Mouse (Mus musculus) frontal cortex, adult 2 months (tissue): ENCODE results near the gene Mipol1. TPM values are rescaled to one million over a fixed set of nuclear protein-coding genes. Genes with fewer than 3 reads are reported as not detected.
"Not testable (repeated sequence)": the region's sequence is repeated elsewhere in the genome, so short reads cannot be mapped to it uniquely, and the experiment has no call there.

ENCODE experiments used
- DNase-seq, 2 experiments: peaks; one replicate each; pipeline ENCODE4 v3.0.0; 2022; ENCODE audit warnings: low spot score in 1 of 2; ENCODE audit errors: extremely low spot score in 1 of 2
- polyA plus RNA-seq: library from polyadenylated mRNA; depleted of rRNA; stranded (reverse); fragments of >200 nt; gene quantifications from 2 replicates; pipeline ENCODE4 v1.2.3, GENCODE M21; 2012; rRNA removed

Mipol1 gene
- 3.9 and 4.3 TPM in 2 replicates for polyA plus RNA-seq

DNA sequence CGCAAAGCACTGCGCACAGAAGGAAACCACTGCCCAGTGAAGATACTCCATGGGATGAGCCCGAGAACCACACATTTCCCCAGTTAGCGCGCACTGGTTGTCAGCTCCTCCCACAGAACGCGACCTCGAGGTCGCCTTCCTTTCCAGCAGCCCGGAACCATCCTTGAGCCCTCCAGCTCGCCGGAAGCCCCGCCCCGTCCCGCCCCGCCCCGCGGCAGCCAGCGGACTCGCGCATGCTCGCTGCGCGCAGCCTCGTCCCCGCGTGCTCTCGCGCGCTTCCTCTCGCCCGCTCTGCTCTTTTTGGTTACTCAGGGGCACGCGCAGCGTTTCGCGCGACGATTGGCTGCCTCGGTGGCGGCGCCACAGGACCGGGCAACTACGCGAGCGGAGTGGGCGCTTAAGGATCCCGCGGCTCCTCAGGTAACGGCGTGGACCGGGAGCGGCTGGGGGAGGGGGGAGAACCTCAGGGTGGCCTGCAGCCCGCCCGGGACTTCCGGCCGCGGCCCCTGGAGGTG, at the start of gene Mipol1, which contains the start of gene Prps1l3:
Gene Mipol1 (plus strand): TSS at position 236 of the 515 bp plus-strand sequence.
Gene Prps1l3 (plus strand): TSS at position 221 of the 515 bp plus-strand sequence.
- peak; percentile 76 to 89 for DNase-seq

DNA sequence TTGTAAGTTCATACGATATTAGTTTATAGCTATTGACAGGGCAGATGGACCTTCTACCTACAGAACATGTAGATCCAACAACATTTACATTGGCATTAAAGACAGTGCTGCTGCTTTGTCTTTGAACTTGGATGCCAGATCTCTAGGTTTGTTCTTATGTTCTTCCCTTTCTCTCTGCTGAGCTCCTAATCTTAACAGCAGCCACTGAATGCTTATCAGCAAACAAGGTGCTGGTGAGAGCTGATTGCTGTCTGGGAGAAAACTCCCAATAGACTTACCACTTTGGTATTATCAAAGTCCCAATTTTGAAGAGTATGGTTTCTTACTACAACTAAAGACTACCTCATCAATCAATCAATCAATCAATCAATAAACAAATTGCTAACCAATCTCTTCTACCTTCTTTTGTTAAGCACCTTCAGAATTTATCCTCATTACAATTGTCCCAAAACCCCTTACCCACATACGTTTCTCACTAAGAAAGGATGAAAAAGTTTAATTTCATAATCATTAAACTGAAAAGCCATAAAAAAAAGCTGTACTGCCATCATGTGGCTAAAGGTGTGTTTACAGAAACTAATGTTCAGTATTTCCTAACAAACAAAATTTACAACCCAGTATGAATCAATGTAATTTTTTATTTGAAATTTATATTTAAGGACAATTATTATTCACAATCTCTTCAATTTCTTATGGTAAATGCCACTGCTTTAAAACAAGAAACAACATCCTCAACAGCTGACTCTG, 45.7 kb upstream of the Mipol1 start:
- DNase-seq, result peak in 1 of 2 experiments; percentile 27

DNA sequence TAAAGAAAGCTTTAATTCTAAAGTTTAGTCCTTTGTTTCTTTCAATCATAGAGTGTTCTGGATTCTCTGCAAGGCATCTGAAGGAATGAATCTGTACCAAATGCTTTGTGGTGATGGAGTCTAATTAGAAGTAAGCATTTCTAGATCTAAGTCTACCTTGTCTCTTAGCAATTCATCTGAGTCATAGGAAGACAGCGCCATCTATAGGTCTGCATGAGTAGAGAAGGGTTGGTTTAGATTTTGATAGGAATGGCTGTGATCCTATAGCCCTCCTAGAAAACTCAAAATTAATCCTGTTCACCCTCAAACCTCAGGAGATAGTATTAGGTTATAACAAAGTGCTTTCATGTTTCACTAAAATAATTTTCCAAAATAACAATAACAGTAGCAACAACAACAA, 44.8 kb upstream of the Mipol1 start:
- peak in 1 of 2 experiments; percentile 43 for DNase-seq

DNA sequence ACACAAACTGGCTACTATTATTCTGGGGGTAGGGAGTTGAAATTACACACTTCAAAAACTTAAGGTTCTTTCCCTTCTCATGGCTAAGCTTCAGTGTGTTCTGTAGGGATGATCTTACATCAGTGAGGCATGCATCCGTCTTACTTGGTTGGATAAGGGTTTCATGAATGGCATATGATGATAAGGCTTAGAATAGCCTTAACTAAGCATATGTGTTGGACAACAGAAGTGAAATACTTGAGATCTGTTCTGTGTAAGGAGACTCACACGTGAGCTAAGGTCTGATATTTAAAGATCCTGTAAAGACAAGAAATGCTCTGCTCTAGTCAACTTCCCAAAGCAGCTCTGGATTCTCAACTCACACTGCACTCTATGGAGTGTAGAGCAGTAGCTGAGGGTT, 44.1 kb upstream of the Mipol1 start:
- DNase-seq, result no peak

DNA sequence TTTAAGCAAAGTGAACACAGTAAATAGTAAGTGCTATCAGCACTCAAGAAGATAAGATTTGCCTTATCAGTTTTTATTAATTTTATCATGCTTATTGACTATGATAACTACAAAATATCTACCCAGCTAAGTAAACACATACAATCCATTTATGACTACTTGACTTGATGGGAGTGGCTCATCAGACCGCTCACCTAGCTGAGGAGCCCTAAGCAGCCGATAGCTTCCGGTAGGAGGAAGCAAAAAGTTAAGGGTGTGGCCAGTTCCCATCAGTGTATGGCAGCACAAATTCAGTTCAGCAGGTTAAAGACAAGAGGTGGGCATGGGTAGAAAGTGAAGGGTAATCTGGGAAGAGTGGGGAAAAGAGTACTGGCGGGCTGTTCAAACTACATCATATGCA, 43.2 kb upstream of the Mipol1 start:
- no peak for DNase-seq

DNA sequence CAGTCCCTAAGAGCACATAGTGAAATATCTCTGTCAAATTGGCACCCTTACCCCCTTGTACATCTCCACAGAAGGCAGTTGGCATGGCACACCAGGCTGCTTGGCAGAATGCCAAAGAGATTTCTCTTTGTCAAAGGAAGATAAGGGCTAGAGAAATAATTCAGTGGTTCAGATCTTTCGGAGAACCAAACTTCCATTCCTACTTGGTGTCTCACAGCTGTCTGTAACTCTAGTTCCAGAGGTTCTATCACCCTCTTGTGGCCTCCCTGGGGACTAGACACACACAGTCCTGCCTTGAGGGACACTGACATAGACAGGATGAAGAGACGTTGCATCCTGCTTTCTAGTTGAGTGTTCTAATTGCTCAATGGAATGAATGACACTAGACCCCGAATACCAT, 35.6 kb upstream of the Mipol1 start:
- DNase-seq, result no peak

DNA sequence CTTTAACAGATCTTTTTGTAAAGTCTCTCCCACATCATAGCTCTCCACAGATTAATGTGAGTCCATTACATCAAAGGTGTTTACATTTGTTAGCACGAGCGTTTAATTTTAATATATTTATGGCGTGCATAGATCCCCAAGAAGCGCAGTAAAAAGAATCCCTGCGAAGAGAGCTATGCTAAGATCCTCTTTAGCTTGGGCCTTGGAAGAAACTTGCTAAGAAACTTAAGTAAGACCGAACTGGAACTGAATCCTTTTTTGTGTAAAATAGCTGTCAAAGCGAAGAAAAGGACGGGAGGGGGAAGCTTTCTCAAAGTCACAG, 34.0 kb upstream of the Mipol1 start:
- no peak for DNase-seq

DNA sequence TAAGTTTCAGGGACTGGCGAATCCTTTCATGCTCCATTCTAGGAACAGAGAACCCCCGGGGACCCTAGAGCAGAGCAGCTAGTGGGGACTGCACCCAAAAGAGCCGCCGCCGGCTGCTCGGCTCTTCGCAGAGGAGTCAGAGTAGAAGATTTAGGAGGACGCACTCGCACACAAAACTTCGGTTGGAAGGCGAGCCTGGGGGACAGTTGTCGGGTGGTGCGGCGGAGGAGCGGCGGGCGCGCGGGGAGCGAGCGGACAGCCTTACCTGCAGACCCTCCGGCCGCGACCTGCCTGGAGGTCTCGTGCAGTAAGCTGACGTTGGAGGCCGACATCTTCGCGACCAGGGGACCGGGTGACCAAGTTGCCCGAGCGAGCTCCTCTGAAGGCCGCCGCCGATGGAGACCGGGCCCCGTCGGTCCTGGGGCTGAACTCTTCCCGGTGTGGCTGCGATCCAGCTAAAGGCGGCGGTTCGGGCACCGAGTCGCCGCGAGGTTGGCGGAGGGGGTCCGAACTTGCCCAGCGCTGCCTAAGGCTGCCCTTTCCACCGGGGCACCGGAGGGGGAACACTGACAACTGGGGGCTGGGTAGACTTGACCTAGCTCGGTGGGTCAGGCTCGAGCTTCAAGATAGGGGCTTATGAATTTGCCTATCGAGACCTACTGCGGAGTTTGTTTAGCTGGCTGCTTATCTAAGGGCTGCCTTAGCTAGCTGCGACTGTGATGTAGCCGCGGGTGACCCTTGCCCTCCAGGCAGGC, 33.4 kb upstream of the Mipol1 start:
- DNase-seq, result no peak

DNA sequence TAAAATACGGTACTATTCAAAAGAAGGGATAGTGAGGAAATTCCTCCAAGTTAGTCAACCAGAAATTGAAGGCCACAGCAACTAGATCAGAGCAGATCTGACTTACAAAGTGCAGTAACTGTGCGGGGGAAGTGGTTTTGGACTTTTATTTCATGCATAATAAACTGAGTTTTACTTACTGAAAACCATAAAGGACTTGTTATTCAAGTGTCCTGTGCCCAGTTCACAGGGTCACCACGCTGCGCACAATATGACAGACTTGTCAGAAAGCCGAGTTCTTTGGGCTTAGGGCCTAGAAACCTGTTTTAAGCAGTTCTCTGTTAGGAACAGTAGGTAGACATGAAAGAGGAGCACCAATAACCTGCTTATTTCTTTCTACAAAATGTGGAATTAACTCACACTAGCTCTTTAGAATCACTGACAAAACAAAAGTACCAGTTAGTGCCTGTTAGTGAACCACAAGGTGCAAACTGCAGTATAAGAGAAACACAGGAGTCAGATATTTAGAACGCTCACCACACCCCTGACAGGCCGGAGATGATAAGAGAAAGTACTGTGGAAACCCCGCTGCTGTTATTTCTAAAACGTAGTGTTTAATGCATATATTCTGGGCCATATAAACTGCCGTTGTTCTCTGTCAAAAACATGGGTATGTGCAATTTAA, 32.7 kb upstream of the Mipol1 start, which contains the start of gene Slc25a21:
Gene Slc25a21 (minus strand): TSS at position 110 of the 664 bp plus-strand sequence.
- no peak for DNase-seq

DNA sequence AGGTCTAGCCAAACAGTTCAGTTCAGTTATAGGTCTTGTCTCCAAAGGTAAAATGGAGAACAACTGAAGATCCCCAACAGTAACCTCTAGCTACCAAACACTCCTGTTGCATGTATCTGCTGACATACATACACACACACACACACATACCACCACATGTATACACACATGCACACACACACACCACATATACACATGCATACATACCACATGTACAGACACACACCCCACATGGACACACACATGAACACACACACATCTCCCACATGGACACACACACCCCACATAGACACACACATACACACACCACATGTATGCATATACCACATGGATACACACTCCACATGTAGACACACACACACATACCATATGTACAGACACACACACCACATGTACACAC, 32.0 kb upstream of the Mipol1 start:
- no peak for DNase-seq

DNA sequence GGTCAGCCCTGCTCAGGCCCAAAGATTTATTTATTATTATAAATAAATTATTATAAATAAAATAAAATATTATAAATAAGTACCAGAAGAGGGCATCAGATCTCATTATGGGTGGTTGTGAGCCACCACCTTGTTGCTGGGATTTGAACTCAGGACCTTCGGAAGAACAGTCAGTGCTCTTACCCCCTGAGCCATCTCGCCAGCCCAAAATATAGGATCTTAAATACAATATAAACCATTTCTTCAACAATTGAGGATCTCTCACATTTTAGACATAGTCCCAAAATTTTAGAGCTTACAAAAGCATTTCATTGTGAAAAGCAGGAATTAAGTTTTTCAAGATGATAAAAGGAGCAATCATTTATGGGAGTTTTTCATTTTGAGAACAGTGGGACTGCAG, 30.8 kb upstream of the Mipol1 start:
- no peak for DNase-seq

DNA sequence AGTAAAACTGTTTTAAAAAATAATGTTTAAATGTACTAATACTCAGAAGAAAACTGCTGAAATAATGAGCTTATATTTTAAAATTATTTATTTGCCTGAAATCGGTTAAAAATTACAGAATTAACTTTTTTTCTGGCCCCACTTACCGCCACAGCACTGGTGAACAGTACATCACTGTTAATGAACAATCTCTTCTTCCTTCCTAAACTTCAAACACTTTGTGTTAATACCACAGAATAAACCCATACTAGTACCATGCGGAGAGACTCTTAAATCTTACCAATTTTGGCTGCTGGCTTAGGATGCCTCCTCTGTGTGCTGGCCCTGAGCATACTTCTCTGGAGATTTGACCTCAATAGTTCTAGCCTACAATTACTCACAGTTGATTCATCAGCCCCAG, 28.3 kb upstream of the Mipol1 start:
- DNase-seq, result no peak

DNA sequence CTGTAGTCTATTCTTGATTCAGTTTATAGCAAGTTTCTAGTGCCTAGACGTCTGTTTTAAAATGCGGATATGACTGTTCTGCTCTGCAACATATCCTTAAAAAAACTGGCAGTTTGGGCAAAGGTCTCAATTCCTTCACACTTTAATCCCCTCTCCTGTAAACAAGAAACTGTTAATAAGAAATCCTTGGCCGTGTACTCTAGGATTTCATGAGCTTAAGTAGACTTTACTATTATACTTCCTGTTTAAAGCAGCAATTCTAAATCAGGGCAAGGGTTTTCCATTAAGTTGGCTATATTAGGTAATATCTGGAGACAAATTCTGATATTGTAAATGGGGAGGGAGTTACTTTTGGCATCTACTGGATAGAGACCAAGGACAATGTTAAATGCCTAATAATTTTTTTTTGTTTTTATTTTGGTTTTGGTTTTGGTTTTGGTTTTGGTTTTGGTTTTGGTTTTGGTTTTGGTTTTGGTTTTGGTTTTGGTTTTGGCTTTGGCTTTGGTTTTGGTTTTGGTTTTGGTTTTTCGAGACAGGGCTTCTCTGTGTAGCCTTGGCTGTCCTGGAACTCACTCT, 25.9 kb upstream of the Mipol1 start:
- DNase-seq, result no peak

DNA sequence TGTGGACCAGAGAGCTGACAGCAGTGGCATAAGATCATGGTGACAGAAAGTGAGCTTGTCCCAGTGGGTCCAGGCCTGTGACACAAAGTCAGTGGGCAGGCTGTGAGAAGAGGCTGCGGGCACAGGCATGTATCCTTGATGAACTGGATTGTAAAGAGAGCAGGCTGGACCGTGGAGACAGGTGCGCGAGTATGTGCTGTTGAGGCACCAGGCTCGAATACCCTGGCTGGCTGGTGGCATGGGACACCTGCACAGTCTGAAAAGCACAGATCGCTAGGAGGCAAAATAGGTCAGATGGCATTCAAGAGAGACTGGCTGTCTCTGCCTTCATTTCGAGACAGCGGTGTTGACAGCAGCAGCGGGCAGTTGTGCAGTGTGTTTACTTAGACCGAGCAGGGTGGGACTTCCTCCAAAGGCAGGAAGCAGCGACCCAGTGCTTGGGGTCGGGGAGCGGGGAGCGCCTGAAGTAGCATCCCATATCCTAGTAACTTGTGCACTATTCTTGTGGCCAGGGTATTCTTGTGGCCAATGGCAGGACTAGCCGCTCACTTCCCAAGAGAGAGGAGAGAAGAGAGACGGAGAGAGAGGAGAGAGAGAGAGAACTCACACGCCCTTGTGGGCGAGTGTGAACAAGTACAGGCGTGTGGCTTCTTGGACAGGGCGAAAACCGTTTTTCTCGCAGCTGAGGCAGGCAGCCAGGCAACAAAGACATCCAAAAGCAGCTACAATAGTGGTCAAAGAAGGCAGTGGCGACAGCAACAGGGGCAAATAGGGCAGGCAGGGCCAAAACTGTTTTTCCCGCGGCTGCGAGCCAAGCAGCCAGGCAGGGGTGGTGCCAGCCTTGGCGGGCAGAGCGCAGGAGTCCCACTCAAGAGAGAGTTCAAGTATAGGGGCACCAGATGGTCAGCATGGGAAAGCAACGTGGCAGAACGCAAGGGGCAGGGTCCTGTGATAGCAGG, 18.6 kb upstream of the Mipol1 start:
- peak in 1 of 2 experiments; percentile 22 for DNase-seq

DNA sequence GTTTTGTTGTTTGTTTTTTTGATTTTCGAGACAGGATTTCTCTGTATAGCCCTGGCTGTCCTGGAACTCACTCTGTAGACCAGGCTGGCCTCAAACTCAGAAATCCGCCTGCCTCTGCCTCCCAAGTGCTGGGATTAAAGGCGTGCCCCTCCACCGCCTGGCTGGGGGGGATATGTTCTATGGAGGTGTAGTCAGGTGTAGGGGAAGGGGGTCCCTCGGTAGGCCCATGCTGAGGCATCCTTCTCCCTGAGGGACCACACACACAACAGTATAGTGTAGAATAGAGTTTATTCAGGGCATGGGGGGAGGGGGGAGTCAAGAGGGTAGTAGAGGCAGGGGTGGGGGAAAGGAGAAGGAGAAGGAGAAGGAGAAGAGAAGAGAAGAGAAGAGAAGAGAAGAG, 17.8 kb upstream of the Mipol1 start:
- not testable (repeated sequence) for DNase-seq

DNA sequence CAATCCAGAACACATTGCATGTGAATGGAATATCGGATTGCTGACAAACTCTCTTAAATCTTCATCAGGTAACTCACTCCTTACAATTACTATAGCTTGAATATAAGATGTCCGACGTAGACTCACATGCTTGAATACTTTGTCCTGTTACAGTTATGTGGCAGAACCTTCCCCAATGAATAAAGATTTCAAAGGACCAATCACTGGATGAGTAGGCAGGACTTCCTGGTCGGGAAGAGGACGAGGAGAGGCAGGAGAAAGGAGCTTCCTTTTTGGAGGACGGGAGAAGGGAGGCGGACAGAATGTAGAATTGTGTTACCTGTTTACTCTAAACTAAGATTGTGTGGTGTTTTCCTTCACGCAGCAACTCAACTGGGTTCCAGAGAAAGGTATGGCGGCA, 3.8 kb upstream of the Mipol1 start:
- no peak for DNase-seq

DNA sequence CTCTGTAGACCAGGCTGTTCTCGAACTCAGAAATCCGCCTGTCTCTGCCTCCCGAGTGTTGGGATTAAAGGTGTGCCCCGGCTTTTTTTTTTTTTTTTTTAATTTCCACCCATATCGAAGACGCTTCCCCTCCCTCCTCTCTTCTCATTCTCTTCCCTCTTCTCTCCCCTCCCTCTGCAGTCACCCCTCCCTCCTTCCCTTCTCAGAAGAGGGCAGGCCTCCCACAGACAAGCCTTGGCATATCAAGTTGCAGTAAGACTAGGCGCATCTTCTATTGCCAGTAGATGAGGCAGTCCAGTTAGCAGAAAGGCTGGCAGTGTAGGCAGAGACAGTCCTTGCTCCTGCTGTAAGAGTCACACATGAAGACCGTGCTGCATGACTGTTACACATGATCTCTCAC, 2.5 kb upstream of the Mipol1 start:
- DNase-seq, result no peak

DNA sequence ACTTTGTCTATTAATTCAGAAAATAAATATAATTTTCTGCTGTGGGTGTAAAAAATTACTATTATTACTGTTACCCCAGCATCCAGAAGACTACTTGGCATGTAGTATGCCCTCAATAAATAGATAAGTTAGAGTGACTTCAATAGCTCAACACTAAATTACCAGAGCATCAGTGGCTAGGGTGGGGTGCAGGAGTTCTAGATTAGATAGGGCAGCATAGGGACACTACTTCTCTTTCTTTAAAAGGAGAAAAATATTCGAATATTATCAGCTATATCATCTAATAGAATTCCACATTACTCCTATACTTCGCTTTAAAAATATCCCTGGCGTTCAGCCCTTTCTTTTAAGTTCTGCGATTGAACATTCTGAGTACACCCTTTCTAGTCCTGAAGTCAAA, 524 bp upstream of the Mipol1 start:
- no peak for DNase-seq

DNA sequence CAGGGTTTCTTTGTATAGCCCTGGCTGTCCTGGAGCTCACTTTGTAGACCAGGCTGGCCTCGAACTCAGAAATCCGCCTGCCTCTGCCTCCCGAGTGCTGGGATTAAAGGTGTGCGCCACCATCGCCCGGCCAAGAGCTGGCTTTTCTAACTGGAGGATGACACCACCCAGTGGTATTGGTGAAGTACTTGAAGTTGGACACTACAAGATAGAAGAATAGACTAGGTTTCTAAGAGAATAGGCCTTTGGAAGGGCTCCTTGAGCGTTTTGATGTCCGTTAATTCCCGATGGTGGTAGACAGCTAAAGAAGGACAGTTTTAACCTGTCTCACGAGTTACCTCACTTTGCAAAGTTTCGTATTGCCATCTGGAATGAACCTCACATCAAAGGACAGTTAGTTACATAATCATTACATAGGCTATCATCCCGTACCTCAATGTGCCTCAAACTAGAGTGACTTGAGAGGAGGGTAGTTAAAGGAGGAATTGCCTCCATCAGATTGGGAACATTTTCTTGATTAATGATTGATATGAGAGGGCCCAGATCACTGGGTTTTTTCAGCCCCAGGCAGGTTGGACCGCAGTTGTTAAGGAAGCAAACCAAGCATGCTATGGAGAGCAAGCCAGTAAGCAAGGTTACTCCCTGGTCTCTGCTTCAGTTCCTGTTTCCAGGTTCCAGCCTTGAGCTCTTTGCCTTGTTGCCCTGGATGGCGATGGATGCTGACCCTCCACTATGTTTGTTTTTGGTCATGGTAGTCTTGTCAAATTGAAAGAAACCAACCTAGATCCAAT, 1.1 kb downstream of the Mipol1 start:
- DNase-seq, result peak in 1 of 2 experiments; percentile 8
